Mouse (Mus musculus): ENCODE data around the gene Ubtf. TPM values are rescaled to one million over a fixed set of nuclear protein-coding genes. Genes with fewer than 3 reads are reported as not detected.
A peak's percentile ranks its signal among the peaks of the same experiment; 100 is the strongest.

The Ubtf gene
- total RNA-seq, 2 experiments from 2014 or later = 56.0 to 64.8 TPM

DNA sequence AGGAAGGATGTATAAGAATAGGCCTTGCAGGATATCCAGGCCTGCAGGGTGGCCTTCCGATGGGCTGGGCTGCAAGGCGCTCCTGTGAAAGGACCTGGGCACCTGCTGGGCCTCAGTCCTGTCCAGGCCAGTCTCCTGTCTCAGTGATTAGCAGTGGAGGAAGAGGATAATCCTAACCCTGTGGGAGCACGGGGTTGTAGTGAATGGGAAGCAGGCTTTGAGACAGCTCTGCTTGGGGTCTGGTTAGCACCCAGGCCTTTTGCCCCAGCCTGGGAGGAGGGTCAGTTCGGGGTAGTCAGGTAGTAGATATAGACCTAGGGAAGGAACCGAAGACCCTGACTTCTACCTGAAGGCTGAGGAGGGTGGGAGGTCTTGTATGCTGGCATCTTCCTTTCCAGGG is 28.1 kb upstream of the Ubtf start:
- no peak for DNase-seq

DNA sequence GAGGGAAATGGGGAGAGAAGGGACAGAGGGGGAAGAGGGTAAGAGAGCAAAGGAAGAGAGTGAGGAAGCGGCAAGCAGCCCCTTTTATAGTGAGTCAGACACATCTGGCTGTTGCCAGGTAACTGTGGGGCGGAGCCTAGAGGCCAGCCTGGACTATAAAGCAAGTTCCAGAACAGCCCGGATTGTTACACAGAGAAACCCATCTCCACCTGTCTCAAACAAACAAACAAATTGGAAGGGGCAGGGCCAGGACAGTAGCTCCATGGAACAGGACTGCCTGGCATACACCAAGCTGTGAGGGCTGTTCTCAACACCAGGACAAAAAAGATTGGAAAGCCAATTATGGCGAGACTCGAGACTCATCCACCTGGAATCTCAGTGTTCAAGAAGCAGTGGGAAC is 27.4 kb upstream of the Ubtf start:
- DNase-seq = no peak

DNA sequence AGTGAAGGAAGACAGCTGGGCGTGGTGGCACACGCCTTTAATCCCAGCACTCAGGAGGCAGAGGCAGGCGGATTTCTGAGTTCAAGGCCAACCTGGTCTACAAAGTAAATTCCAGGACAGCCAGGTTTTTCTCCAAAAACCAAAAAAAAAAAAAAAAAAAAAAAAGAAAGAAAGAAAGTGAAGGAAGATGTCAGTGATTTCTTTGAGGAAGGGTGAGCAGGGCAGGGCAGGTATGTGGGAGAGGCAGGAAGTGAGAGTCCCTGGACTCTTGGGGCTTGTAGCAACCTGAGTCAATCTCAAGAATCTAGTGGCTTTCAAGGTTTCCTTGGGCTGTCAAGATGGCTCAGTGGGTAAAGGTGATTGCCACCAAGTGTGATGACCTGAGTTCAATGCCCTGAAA is 24.9 kb upstream of the Ubtf start:
- no peak for DNase-seq

DNA sequence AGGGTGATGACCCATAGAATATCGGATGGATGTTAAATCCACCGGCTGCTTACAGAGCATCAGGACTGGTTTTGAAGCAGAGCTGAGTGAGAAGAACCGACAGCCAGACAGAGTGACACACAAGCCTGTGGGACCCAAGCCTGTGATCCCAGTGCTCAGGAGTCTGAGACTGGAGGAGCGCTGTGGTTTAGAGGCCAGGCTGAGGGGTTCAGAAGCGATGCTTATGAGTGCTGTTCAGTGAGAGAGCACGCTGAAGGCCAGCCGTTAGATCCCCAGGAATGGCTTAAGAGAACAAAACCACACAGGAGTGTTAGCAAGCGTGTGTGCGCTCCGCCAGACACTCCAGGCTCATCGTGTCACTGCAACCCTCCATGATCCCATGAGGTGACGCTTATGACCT is 23.2 kb upstream of the Ubtf start:
- DNase-seq = no peak

DNA sequence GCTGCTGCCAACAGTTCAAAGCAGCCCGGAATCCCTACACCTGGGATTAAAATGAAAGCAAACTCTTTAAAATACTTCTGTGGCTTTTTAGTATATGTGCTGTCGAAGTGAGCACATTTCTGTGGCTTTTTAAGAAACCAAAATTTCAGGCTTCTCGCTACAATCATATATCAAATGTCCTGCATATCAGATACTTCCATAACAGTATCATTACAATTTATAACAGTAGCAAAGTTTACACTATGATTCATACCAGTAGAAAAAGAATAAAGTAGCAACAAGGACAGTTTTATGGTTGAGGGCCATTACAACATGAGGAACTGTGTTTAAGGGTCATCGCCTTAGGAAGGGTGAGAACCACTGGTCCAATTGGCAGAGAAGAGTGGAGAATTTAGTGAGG is 21.6 kb upstream of the Ubtf start:
- no peak for DNase-seq

DNA sequence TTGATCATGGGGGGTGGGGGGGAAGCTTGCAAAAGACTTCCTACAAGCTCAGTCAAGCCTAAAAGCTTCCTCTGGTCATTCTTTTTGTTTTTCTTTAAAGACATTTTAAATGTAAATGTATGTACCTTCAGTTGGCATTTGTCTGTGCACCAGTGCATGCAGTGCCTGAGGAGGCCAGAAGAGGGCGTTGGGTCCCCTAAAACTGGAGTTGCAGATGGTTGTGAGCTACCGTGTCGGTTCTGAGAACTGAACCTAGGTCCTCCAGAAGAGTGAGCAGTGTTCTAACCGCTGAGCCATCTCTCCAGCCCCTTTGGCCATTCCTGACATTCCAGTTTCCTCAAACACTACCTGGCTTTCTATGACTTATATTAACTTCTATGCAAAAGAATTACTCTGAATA is 20.1 kb upstream of the Ubtf start:
- no peak for DNase-seq

DNA sequence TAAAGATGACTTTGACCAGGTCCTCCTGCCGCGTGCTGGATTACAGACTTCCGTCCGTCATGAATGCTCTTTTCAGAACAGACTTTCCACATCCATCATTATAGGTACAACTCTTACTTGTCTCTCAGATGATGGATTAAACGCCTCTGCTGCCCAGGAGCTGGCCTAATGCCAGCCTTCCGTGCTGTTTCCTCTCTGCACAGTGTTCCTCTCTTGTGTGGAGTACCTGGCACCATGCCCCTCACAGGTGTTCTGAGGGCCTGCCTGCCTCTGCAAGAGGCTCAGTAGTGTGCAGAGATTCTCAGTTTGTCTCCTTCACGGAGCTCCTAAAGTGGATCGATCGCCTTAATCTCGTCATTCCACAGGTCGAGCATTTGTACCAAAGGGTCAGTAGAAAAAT is 19.7 kb upstream of the Ubtf start:
- no peak for DNase-seq

DNA sequence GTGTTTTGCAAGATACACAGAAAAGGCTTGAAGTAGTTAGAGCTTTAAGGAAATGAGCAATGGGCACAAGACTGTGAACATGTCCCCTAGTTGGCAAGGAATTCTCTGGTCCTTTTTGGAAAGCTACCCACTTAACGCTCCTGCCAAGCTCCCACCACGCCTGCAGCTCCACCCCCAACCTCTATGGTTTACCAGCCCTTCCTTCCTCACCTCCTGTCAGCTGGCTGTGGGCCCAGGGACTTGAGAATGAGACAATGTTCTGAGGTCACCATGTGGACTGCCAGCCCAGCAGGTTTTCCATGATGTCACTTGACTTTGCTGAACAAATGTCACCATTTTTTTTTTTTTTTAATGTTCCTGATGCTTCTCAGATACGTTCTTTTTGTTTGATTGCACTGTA is 19.0 kb upstream of the Ubtf start:
- DNase-seq = peak; percentile 43

DNA sequence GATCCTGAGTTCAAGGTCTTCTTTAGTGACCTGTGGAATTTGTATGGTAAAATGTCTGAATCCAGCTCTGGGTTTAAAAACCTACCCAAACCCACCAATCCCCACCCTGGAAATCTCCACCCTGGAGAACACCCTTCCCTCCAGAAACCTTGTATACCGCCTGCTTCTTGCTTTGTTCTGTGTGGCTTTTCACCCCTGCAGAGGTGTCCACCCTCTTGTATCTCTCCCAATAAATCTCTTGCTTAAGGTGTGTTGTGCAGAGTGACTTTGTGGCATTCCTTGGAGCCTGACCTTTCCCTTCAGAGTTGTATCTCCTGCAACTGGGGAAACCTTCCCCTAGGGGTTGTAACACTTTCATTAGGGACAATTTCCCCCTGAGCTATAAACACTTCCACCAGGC is 18.4 kb upstream of the Ubtf start:
- no peak for DNase-seq

DNA sequence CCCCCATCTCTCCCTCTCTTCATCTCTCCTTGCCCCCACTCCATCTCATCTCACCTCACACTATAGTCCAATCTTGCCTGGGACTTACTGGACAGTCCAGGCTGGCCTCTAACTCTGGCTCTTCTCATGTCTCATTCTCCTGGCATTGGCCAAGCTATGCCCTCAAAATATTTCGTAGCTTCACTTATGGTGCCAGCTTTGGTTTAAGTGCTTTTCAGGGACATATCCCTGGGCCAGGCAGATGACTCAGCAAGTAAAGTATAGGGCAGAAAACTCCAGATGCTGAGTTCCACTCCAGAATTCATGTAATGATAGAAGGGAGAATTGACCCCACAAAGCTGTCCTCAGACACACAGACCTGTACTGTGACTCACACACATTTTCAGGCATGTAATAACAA is 16.6 kb upstream of the Ubtf start:
- DNase-seq = no peak

DNA sequence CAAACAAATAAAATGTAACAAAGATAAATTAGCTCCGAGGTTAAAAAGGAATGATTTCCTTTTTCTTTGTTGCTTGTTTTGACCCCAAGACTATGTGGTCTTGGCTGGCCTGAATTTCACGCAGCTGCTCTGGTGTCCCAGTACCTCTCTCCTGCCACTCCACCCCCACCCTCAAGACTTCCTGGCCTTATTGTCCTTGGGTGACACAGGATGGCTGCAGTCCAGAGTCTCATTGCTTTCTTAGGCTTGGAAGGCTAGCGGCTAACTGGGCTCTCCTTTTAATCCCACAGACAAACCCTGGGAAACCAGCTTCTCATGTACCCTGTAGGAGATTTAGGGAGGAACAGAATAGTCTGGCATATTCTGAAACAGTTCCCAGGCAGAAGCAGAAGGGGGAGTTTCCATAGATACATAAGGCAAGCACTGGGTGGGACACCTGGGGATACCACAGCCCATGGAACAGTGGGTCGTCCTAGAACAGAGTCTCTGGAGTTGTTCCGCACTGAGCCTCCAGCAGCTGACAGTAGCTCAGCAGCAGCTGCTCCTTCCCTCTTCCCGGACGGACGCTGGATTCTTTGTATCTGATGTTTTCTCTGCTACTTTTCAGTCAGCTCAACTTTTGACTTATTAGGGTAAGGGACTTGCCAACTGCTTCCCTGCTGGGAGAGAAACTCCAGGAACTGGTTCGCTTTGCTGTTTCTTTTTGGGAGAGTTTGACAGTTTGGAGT is 15.6 kb upstream of the Ubtf start:
- no peak for DNase-seq

DNA sequence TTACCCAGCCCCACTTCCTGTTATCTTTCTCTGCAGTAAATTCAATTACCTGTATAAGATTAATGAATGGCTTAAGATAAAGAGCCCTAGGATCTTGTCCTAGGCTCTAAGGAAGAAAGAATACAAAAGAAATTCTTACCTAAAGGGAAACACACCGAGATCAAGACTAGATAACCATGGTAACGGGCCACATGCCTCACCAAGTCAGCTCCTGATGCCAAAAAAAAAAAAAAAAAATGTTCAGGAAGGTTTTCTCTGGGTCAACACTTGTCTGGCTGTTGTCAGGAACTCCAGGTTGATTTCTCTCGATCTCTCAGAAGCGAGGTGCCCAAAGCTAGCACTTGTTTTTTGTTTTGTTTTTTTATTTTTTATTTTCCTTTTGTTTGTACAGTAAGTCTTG is 14.5 kb upstream of the Ubtf start:
- DNase-seq = no peak

DNA sequence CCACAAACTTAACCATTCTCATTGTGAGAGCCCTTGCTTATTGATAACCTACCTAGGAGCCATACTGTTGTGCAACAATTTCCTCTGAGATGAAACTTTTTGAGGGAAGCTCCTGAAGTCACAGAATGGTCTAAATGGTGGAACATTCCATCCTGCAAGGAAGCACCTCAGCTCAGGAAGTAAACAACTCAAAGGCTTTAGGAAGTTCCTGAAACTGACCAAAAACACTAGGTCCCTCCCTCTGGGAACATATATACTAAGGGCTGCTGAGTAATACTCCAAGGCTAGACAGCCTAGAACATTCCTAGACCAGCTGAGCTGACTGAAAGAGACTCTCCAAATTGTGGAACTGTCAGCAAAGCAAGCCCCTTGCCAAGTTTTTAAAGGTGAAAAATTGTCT is 13.5 kb upstream of the Ubtf start:
- no peak for DNase-seq

DNA sequence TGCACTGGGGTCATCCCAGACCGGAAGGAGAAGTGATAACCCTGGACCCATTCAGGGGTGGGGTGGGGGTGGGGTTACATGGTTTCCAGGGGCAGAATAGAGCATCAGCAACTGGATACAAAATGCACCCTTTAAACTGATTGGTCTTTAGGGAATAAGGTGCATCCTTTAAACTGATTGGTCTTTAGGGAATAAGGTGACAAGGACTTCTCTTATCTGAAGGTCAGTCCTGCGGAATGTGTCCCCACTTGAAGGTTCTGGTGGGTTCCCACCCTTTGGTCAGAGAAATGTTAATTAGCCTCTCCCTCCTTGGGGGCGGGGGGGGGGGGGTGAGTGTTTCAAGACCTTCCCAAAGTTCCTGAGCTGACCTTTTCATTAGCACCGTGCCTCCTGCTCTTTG is 12.3 kb upstream of the Ubtf start:
- DNase-seq = no peak

DNA sequence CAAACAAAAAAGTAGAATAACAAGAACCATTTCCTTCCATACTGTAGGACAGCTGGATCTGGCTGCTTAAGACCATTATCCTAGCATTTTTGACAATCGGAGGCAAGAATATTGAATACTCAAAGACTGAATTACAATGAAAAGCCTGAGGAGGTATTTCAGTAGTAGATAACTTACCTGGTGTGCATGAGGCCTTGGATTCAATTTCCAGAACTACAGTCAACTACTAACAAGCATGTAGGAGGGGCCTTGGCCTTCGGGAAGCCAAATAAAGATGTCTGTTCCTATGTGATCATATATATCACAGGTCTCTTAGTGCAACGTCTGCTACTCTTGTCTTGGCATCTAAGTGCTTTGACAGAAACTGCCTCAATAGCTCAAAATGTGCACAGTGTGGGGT is 10.5 kb upstream of the Ubtf start:
- DNase-seq = no peak

DNA sequence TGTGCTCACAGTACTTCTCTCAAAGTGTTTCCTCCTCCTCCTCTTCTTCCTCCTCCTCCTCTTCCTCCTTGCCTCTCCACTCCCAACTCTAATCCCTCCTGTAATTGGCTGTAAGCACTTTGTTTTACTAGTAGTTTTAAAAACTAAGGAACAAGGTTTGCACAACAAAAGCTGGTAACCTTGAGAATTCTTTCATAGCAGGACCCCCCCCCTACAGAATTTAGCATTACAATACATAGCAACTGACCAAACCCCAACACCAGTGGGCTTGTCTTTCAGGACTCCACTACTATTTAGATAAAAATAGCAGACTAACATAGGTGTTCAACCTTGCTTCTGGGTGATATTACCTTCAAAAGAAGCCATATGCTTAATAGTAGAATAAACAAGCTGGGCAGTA is 10.0 kb upstream of the Ubtf start:
- DNase-seq = no peak

DNA sequence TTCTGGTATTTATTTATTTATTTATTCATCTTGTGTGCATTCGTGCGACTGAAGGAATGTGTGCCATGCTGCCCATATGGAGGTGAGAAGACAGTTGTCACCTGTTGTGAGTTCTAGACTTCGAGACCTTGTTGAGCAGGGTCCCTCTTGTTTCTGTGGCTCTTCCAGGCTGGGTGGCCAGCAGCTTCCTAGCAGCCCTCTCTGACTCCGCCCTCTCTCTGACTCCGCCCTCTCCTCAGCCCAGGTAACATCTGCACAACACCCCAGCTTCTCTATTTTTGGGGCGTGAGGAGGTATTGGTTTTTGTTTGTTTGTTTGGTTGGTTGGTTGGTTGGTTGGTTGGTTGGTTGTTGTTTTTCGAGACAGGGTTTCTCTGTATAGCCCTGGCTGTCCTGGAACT is 8.3 kb upstream of the Ubtf start:
- DNase-seq = no peak

DNA sequence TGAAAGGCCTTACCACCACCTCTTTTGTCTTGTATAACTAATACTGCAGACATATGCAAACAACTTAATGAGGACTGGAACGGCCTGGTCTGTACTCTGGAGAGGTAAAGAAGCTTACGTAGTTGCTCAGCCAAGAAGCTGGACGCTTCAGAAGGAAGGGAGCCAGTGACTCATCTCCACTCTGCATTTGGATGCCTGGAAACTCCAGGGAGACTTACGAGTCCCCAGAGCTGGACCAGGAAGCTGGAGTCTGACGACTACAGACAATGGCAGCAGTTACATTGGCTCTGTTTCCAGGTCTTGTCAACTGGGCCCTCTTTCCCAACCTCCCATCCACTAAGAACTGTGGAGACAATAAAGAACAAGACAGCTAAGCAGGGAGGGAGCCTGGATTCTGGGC is 7.7 kb upstream of the Ubtf start:
- DNase-seq = no peak

DNA sequence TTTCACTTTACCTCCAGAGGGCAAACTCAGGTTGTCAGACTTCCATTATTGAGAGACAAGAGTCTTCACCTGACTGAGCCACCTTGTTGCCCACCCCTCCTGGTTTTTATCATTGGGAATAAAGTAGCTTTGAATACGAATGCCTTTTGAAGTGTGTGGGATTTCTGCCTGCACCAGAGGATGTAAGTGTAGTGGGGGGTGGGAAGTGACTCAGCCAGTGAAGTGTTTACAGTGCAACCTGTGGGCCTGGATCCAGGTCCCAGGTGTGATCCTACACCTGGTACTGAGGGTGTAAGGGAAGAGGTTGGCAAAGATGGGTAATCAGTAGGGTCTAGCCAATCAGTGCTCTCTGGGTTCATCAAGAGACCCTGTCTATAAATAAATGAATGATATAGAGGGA is 4.0 kb upstream of the Ubtf start:
- DNase-seq = no peak

DNA sequence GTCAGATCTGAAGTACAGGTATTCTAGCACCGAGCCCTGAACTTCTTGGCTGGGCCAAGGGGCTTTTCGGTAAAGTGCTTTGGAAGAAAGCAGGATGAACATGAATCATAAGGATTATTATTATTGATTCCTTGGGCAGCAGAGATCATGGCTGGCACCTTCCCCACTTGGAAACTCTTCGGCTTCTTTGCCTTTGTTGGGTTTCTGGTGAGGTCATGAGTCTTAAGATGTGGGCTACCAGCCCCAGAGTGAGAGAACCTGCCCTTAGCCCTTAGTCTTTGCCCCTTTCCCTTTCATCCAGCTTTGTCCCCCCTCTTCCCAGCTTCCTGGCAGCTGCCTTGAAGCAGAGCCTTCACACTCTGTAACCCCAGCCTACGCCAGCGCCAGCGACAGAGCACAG is 2.4 kb upstream of the Ubtf start:
- no peak for DNase-seq

DNA sequence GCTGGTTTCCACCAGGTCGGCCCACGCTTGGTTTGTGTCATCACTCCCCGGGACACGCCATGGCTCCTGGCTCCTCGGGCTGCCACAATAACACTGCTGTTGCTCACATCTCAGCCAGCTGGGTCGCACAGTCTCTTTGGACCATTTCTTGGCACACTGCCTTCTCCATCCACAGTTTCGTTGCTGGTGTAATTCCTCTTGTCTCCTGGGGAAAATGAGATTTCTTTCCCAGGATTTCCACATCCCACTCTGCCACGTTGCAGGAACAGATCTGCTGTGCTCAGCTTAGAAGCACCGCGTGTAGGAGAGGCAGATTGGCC is 1.1 kb upstream of the Ubtf start:
- DNase-seq = peak; percentile 74

DNA sequence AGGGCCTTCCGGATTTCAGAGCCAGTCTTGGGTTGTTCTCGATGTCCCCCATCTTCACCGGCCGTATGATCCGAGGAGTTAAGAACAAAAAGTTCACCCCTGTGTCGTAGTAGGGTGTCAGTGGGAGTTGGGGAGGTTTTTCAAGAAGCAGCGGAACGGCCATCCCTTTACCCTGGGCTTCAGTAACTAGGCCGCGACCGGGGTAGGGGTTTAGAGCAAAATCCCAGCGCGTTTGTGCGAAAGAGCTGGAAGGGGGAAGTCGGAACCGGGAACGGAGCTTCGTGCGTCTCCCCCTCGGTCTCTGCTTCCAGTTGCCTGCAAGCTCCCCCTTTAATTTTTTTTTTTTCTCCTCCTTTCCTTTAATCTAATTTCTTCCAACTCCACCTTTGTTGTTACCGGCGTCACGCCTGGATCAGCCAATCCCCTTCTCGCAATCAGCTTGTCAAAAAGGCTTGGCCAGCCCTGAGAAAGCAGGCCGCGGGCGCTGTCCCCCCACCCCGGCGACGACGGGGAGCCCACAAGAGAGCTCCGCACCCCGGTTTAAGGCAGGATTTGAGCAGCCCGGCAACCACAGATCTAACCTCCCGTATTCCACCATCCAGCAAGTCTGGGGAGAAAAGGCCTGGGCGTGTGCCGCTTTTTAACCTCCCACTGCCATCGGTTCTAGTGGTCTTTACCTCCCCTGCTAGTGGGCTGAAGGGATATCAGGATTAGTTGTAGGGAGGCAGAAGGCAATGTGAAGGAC is 571 bp upstream of the Ubtf start:
- DNase-seq = peak; percentile 77

DNA sequence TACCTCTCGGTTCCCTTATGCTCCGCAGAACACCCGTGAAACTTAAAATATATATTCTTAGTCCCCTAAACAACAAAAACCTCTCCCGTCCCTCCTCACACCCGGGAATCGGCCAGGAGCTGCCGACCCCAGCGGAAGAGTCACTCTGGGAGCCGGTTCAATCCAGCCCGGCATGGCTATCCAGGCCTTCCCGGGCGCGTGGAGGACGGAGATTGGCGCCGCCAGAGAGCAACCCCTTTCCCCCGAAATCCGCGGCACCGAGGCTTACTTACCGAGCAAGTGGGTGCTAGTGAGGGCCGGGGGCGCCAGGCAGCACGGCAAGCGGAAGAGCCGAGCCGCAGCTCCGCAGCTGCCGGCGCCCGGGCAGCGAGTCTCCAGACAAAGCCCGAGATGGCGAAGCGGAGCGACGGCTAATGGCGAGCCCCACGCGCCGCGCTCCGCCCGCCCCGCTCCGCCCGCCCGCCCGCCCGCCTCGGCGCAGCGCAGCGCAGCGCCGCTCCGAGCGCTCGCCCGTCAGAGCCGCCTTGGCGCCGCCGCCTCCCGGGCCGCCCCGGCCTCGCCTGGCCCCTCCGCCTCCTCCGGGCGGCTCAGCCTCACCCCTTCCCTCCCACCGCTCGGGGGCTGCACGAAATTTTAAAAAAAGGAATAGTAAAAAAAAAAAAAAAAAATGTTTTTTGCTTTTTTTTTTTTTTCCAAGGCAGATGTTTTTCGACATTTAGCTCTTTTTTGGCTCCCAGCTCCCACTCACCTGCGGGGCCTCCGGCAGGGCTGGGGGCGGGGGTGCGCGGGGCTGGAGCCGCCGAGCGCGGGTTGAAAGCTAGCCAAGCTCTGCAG is 749 bp downstream of the Ubtf start:
- DNase-seq = peak; percentile 65
